Mouse (Mus musculus) lung, embryonic 14.5 days (tissue): ENCODE results near the gene Fdx1l. TPM values are rescaled to one million over a fixed set of nuclear protein-coding genes. Genes with fewer than 3 reads are reported as not detected.

Experiments used
- ATAC-seq: fragments of 200-750 bp; cut with Nextera tagmentation; 2 replicates; pipeline ENCODE4 v1.8.0; 2017; ENCODE audit warnings: mild to moderate bottlenecking, moderate TSS enrichment, moderate library complexity; ENCODE audit not compliant: insufficient read depth
- DNase-seq: peaks from one replicate; pipeline ENCODE4 v3.0.0-alpha.2; 2015
- H3K27ac ChIP-seq: fragments of 300-500 bp; sonication (generic); 2 replicates; pipeline ENCODE4 v1.5.1; 2014; ENCODE audit warnings: low read depth, mild to moderate bottlenecking, moderate library complexity
- H3K27me3 ChIP-seq: fragments of 300-500 bp; sonication (generic); 2 replicates; pipeline ENCODE4 v1.6.1; 2014; ENCODE audit warnings: low read length, control low read depth; ENCODE audit not compliant: insufficient read depth
- H3K36me3 ChIP-seq: fragments of 300-500 bp; sonication (generic); 2 replicates; pipeline ENCODE4 v1.6.1; 2014; ENCODE audit warnings: control low read depth; ENCODE audit not compliant: insufficient read depth
- H3K4me1 ChIP-seq: fragments of 300-500 bp; sonication (generic); 2 replicates; pipeline ENCODE4 v1.6.1; 2014; ENCODE audit warnings: antibody characterized with exemption, control low read depth; ENCODE audit not compliant: insufficient read depth
- H3K4me2 ChIP-seq: fragments of 300-500 bp; sonication (generic); 2 replicates; pipeline ENCODE4 v1.6.1; 2014; ENCODE audit warnings: mild to moderate bottlenecking
- H3K4me3 ChIP-seq: fragments of 300-500 bp; sonication (generic); 2 replicates; pipeline ENCODE4 v1.5.1; 2014; ENCODE audit warnings: low read depth, low read length
- H3K9ac ChIP-seq: fragments of 300-500 bp; sonication (generic); 2 replicates; pipeline ENCODE4 v1.6.1; 2014
- H3K9me3 ChIP-seq: fragments of 300-500 bp; sonication (generic); 2 replicates; pipeline ENCODE4 v1.6.1; 2016; ENCODE audit warnings: low read depth, low read length, control low read depth
- CTCF ChIP-seq: IDR thresholded peaks from 2 replicates; pipeline ENCODE4 v1.5.1; 2016; ENCODE audit warnings: antibody characterized with exemption, low read depth
- WGBS: fragments of 180-500 bp; shearing (Covaris S2); extraction: QIAGEN DNeasy Blood & Tissue Kit; methylation state at CpG from one replicate; pipeline ENCODE4 v1.1.7; 2014; 5-methylcytosine and 5-hydroxymethylcytosine counted together
- polyA plus RNA-seq: library from polyadenylated mRNA; unstranded; fragments of >200 nt; fragmentation: Nextera tagmentation; extraction: Ambion mirVana; gene quantifications from 2 replicates; pipeline ENCODE4 v1.2.1, GENCODE M21; 2014

Gene Fdx1l
- polyA plus RNA-seq, 1 experiment from 2014 or later = 66.1 TPM

- TF ChIP-seq CTCF = no peak
- peak overlapping the region; percentile 52 for H3K4me3 ChIP-seq
- H3K4me1 ChIP-seq = peaks cover 29% of the 10 kb centered on the region
- H3K27ac ChIP-seq = no peak overlapping the region
- H3K27me3 ChIP-seq = peaks cover 76% of the 10 kb centered on the region
- under 1% methylated on average over 34 of the region's 34 CpGs for WGBS
- 0 out of 2 replicates have a peak, but pooled peaks cover 2% of the 10 kb centered on the region for H3K36me3 ChIP-seq
- peak overlapping the region; percentile 51 for H3K9ac ChIP-seq
- ATAC-seq (peak; percentile 56), DNase-seq (peak; percentile 96)
- H3K4me2 ChIP-seq = peak overlapping the region; percentile 95
- no peaks in the 10 kb centered on the region for H3K9me3 ChIP-seq
Observed at GRCm38 (mm10) chr9:21033136-21033535, 40.3 kb downstream of the Fdx1l start.

- 2% methylated on average over 7 of the region's 7 CpGs for WGBS
- Histone ChIP-seq H3K27me3 (peaks cover 69% of the 10 kb centered on the region), H3K9ac (no peak overlapping the region), H3K4me1 (peaks cover 24% of the 10 kb centered on the region), H3K4me2 (peak overlapping the region; percentile 95), H3K9me3 (no peaks in the 10 kb centered on the region), H3K4me3 (peak overlapping the region; percentile 52), H3K36me3 (0 out of 2 replicates have a peak, but pooled peaks cover 8% of the 10 kb centered on the region), H3K27ac (no peak overlapping the region)
- no peak for TF ChIP-seq CTCF
- DNase-seq (no peak), ATAC-seq (no peak)
Observed at GRCm38 (mm10) chr9:21032491-21032890, 40.9 kb downstream of the Fdx1l start.

- no peak for ATAC-seq
- WGBS = under 1% methylated on average over 35 of the region's 35 CpGs
- H3K36me3 ChIP-seq = peaks cover 9% of the 10 kb centered on the region; the same call in 1 of the 2 replicates
- H3K9me3 ChIP-seq = no peaks in the 10 kb centered on the region
- peak within 1 kb of the TSS; percentile 51 for H3K9ac ChIP-seq
- peaks cover 24% of the 10 kb centered on the region; the same call in 1 of the 2 replicates for H3K4me1 ChIP-seq
- peak within 1 kb of the TSS; percentile 95 for H3K4me2 ChIP-seq
- peak within 1 kb of the TSS; percentile 52 for H3K4me3 ChIP-seq
- no peak for TF ChIP-seq CTCF
- H3K27me3 ChIP-seq = peaks cover 64% of the 10 kb centered on the region
- no peak within 1 kb of the TSS for H3K27ac ChIP-seq
- DNase-seq = no peak
Observed at GRCm38 (mm10) chr9:21031896-21032351, 41.5 kb downstream of the Fdx1l start, which contains the start of gene Icam5. Icam5 (plus strand) TSS chr9:21032073.

- TF ChIP-seq CTCF = no peak
- under 1% methylated on average over 36 of the region's 36 CpGs for WGBS
- Histone ChIP-seq H3K27me3 (peaks cover 58% of the 10 kb centered on the region), H3K4me1 (peaks cover 26% of the 10 kb centered on the region; the same call in 1 of the 2 replicates), H3K36me3 (peaks cover 9% of the 10 kb centered on the region; the same call in 1 of the 2 replicates), H3K9ac (peak overlapping the region; percentile 42), H3K4me2 (peak overlapping the region; percentile 95), H3K4me3 (peak overlapping the region; percentile 52), H3K9me3 (no peaks in the 10 kb centered on the region), H3K27ac (no peak overlapping the region)
- peak; percentile 77 for DNase-seq
- ATAC-seq = peak; percentile 29
Observed at GRCm38 (mm10) chr9:21031251-21031895, 42.0 kb downstream of the Fdx1l start.

GRCm38 (mm10) chr9:21030781-21031250 is 42.6 kb downstream of the Fdx1l start:
- ATAC-seq (peak; percentile 62), DNase-seq (peak; percentile 94)
- H3K4me1 ChIP-seq = peaks cover 26% of the 10 kb centered on the region; the same call in 1 of the 2 replicates
- peaks cover 52% of the 10 kb centered on the region for H3K27me3 ChIP-seq
- peak overlapping the region; percentile 95 for H3K4me2 ChIP-seq
- H3K4me3 ChIP-seq = peak overlapping the region; percentile 52
- peaks cover 9% of the 10 kb centered on the region; the same call in 1 of the 2 replicates for H3K36me3 ChIP-seq
- TF ChIP-seq CTCF = peak; percentile 74
- H3K9me3 ChIP-seq = no peaks in the 10 kb centered on the region
- WGBS = under 1% methylated on average over 13 of the region's 13 CpGs
- H3K27ac ChIP-seq = no peak overlapping the region
- no peak overlapping the region for H3K9ac ChIP-seq

GRCm38 (mm10) chr9:21030055-21030600 is 43.3 kb downstream of the Fdx1l start:
- Histone ChIP-seq H3K9ac (peak overlapping the region; percentile 47; the same call in 1 of the 2 replicates), H3K27ac (peak overlapping the region; percentile 31; the same call in 1 of the 2 replicates), H3K4me1 (peaks cover 26% of the 10 kb centered on the region; the same call in 1 of the 2 replicates), H3K9me3 (no peaks in the 10 kb centered on the region), H3K4me3 (peak overlapping the region; percentile 52), H3K4me2 (peak overlapping the region; percentile 95), H3K36me3 (peaks cover 9% of the 10 kb centered on the region; the same call in 1 of the 2 replicates), H3K27me3 (peaks cover 46% of the 10 kb centered on the region)
- no peak for ATAC-seq
- WGBS = 20% methylated on average over 22 of the region's 22 CpGs
- DNase-seq = no peak
- TF ChIP-seq CTCF = no peak
